Mouse (Mus musculus) E14TG2a.4 (cell line): ENCODE measurements around the gene Inpp4b.
"Not testable (repeated sequence)": the region's sequence is repeated elsewhere in the genome, so short reads cannot be mapped to it uniquely, and the experiment has no call there.

Experiments used
- H3K27me3 ChIP-seq: 2 replicates; pipeline ENCODE4 v1.6.1; 2014; ENCODE audit warnings: low read length, control low read depth; ENCODE audit not compliant: insufficient read depth
- H3K36me3 ChIP-seq: 2 replicates; pipeline ENCODE4 v1.6.1; 2014; ENCODE audit warnings: low read length, control low read depth; ENCODE audit not compliant: insufficient read depth
- H3K4me1 ChIP-seq: replicated peaks from 2 replicates; pipeline ENCODE4 v1.6.1; 2014; ENCODE audit warnings: low read depth, low read length, control low read depth
- H3K4me3 ChIP-seq: replicated peaks from 2 replicates; pipeline ENCODE4 v1.5.1; 2014; ENCODE audit warnings: mild to moderate bottlenecking, low read length
- H3K9me3 ChIP-seq: 2 replicates; pipeline ENCODE4 v1.6.1; 2014; ENCODE audit warnings: low read length, control low read depth
- CTCF ChIP-seq: conservative IDR thresholded peaks from 2 replicates; pipeline ENCODE4 v1.5.1; 2014; ENCODE audit warnings: low read length
- NANOG ChIP-seq: IDR thresholded peaks from 2 replicates; pipeline ENCODE4 v1.6.1; 2014; ENCODE audit warnings: borderline replicate concordance, low read length, mixed read lengths
- POU5F1 ChIP-seq: IDR thresholded peaks from 2 replicates; pipeline ENCODE4 v1.6.1; 2014; ENCODE audit warnings: low read length, borderline replicate concordance

The Inpp4b gene

DNA sequence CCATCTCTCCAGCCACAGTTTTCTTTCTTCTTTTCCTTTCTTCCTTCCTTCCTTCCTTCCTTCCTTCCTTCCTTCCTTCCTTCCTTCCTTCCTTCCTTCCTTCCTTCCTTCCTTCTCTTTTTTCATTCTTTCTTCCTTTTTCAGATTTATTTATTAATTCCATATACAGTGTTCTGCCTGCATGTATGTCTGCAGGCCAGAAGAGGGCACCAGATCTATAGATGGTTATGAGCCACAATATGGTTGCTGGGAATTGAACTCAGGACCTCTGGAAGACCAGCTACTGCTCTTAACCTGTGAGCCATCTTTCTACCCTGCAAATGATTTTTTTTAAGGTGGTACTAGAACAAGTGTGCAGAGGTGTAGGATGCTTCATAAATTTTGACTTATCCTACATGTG is 689.7 kb downstream of the Inpp4b start:
- not testable (repeated sequence) for H3K9me3 ChIP-seq, H3K4me1 ChIP-seq, H3K36me3 ChIP-seq, H3K4me3 ChIP-seq, H3K27me3 ChIP-seq
- peak; percentile 25 for TF ChIP-seq CTCF

DNA sequence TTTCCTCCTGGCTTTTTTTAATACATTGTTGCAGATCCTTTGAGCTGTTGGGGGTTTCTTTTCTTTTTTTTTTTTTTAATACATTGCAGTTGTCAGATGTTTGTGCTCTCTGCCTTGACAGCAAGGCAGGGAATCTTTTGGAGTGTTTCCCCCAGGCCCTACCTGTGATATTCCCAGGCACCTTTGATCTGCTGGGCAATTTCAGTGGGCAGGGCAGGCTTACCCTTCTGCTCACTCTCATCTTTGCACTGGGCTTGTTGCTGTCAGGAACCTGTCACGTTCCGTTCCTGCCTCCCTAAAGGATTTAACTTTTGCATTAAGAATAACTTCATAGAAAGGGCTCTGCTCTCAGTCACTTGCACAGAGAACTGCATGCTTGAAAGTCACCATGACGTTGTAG is 711.7 kb downstream of the Inpp4b start:
- no peaks in the 10 kb centered on the region for H3K4me1 ChIP-seq
- TF ChIP-seq CTCF = no peak
- no peak for TF ChIP-seq POU5F1
- TF ChIP-seq NANOG = no peak
- H3K27me3 ChIP-seq = no peaks in the 10 kb centered on the region
- H3K9me3 ChIP-seq = no peaks in the 10 kb centered on the region
- no peaks in the 10 kb centered on the region for H3K36me3 ChIP-seq
- H3K4me3 ChIP-seq = no peak overlapping the region

DNA sequence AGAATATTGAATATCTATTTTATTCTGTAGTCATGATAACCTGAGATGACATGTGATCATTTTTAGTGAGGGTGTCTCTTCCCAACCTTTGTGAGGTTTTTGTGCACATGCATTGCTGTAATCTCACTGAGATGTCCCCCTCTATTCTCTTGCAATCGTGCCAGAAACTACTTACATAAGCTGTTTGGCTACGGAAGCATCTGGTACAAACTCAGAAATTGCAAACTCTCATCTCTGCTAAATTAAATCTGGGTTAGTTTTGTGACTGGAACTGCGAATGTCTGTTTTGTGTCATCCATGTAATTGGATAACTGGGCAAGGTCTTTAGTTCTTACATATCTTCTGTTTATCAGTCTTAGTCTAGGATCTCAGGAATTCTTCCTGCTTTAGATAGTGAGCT is 725.3 kb downstream of the Inpp4b start:
- Histone ChIP-seq H3K4me1 (no peaks in the 10 kb centered on the region), H3K36me3 (no peaks in the 10 kb centered on the region), H3K4me3 (no peak overlapping the region), H3K9me3 (no peaks in the 10 kb centered on the region), H3K27me3 (no peaks in the 10 kb centered on the region)
- TF ChIP-seq CTCF = no peak
- no peak for TF ChIP-seq POU5F1
- TF ChIP-seq NANOG = no peak

DNA sequence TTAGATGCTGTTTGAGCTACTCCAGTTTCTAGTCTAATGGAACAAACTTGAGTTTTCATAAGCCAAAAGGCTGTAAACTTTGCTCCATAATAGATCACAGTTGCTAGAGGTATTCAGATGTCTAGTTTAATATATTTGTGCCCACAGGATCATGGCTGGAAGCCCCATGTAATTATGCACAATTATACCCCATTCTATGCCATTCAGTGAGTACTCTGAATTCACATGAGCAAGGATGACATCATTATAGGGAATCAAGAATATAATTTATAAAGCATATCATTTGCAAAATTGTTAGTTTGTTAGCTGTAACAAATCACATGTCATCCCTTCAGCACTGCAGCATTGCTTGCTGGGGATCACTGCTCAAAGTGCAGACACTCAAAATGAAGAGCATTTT is 736.9 kb downstream of the Inpp4b start:
- no peak for TF ChIP-seq NANOG
- TF ChIP-seq POU5F1 = no peak
- no peak for TF ChIP-seq CTCF
- H3K4me1 ChIP-seq = no peaks in the 10 kb centered on the region
- H3K4me3 ChIP-seq = no peak overlapping the region
- no peaks in the 10 kb centered on the region for H3K27me3 ChIP-seq
- no peaks in the 10 kb centered on the region for H3K36me3 ChIP-seq
- no peaks in the 10 kb centered on the region for H3K9me3 ChIP-seq

DNA sequence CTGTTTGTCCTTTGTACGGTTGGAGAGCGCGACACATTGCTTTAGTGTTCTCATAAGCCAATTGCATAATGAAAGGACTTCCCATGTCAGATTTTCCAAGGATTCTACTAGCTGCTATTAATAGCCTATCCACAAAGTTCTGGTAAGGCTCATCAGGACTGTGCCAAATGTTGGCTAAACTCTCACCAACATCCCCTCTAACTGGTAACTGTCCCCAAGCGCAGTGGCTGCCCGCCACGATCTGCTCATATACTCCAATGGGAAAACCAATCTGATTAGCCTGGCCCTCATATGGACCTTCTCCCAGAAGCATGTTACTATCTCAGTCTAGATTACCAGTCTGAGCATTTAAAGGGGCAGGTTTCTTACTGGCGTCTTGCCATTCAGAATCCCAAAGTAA is 744.3 kb downstream of the Inpp4b start:
- H3K36me3 ChIP-seq, H3K4me1 ChIP-seq, H3K9me3 ChIP-seq, H3K4me3 ChIP-seq, H3K27me3 ChIP-seq: not testable (repeated sequence)

DNA sequence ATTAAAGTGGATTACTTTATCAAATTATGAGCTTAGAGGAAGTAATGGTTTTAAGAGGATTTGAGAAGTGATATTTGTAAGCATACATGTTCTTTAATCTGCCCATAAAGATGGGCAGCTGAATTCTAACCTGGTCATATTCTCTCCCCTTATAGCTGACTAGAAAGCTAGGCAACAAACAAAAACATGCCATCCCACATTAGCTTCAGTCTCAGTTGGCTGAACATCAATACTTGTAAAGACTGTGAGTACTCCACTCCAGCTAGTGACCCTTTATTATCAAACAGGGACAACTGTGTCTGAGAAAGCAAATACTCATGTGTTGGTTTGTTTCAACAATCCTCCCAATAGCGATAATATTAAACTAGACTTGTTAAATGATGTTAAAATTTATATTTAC is 748.5 kb downstream of the Inpp4b start:
- H3K9me3 ChIP-seq = 0 out of 2 replicates have a peak, but pooled peaks cover 6% of the 10 kb centered on the region
- H3K4me3 ChIP-seq = no peak overlapping the region
- no peaks in the 10 kb centered on the region for H3K4me1 ChIP-seq
- no peak for TF ChIP-seq CTCF
- no peak for TF ChIP-seq NANOG
- no peak for TF ChIP-seq POU5F1
- no peaks in the 10 kb centered on the region for H3K27me3 ChIP-seq
- no peaks in the 10 kb centered on the region for H3K36me3 ChIP-seq

DNA sequence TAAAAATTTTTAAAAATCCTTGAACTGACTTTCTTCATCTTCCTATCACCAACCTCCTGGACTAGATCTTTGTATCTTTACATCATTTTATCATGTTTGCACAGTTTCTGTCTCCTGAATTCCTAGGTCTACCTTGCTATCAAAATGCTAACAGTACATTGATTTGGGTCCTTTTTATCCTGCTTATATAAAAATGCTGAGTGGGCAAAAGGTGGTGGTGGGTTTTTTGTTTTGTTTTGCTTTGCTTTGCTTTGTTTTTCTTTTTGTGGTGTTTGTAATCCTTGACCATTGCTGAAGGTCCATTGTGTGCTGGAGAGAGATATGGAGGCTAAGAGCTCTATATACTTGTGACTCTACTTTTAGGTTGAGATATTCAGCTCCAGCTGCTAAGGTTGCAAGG is 750.9 kb downstream of the Inpp4b start:
- H3K4me3 ChIP-seq = no peak overlapping the region
- no peaks in the 10 kb centered on the region for H3K4me1 ChIP-seq
- no peaks in the 10 kb centered on the region for H3K27me3 ChIP-seq
- H3K9me3 ChIP-seq = 0 out of 2 replicates have a peak, but pooled peaks cover 3% of the 10 kb centered on the region
- TF ChIP-seq CTCF (no peak), POU5F1 (no peak), NANOG (no peak)
- H3K36me3 ChIP-seq = no peaks in the 10 kb centered on the region

DNA sequence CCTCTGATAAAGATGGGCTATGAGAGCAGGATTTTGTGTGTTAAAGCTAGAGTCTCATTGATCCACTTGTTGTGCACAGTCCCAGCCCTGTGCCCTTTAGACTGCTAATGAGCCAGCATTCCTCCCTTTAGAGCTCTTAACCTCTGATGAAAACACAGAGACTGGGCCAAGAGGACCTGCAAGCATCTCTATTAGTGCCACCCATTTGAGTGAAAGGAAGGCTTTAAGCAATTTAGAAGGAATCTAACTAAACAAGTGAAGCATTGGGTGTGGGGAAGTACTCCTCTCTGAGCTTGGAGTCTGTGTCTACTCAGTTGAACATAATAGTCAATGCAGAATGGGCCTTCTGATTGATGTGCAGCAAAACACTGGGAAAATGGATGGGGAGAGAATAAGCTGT is 762.2 kb downstream of the Inpp4b start:
- H3K27me3 ChIP-seq = no peaks in the 10 kb centered on the region
- H3K4me1 ChIP-seq = no peaks in the 10 kb centered on the region
- TF ChIP-seq NANOG (no peak), POU5F1 (no peak), CTCF (no peak)
- no peaks in the 10 kb centered on the region for H3K36me3 ChIP-seq
- no peaks in the 10 kb centered on the region for H3K9me3 ChIP-seq
- H3K4me3 ChIP-seq = no peak overlapping the region

DNA sequence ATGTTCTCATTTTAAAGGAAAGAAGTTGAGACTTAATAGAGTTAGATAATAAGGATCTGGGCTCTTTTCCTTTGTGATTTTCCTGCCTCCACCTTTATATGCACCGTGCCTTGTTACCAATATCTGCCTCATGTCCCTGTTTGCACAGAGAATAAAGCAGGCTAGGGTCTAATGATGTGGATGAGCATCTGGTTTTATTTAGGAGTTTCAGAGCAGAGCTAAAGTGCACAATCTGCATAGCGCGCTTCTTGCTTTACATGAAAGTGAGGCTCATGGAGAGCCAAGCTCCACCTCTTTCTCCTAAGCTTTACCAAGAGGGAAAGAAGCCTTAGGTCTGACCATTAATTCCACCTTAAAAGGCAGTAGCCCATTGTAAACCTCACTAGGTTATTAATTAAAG is 763.8 kb downstream of the Inpp4b start:
- Histone ChIP-seq H3K27me3 (no peaks in the 10 kb centered on the region), H3K4me1 (no peaks in the 10 kb centered on the region), H3K4me3 (no peak overlapping the region), H3K9me3 (no peaks in the 10 kb centered on the region), H3K36me3 (no peaks in the 10 kb centered on the region)
- TF ChIP-seq POU5F1 (no peak), CTCF (no peak), NANOG (no peak)

DNA sequence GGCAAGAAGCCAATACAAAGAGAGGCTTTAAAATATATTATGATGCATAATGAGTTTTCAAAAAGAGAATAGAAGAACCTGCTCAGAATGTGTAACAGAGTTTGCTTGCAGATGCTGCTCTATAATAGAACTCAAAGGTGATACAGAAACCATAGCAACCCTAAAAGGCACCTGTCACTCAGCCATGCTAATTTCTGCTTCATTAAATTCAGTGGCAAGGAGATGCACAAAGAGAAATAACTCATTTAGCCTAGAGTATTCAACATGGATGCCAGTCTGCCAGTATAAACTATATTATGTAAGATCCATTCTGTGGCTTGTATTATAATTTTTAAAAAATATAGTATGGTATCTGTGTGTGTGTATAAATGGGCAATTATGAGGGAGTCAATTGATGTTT is 807.9 kb downstream of the Inpp4b start:
- TF ChIP-seq CTCF (no peak), NANOG (no peak), POU5F1 (no peak)
- no peak overlapping the region for H3K4me3 ChIP-seq
- H3K4me1 ChIP-seq = no peaks in the 10 kb centered on the region
- no peaks in the 10 kb centered on the region for H3K36me3 ChIP-seq
- peaks cover 23% of the 10 kb centered on the region for H3K9me3 ChIP-seq
- no peaks in the 10 kb centered on the region for H3K27me3 ChIP-seq
